Comparison of ENCODE assay signal across 9 mouse cellular contexts in genomic region chrX:7733571-7734156, GRCm38 (mm10). TPM values are rescaled to one million over a fixed set of nuclear protein-coding genes. Genes with fewer than 3 reads are reported as not detected.
A peak's percentile ranks its signal among the peaks of the same experiment; 100 is the strongest.
DNase-seq lines count a peak whose midpoint lies in the region; ATAC-seq and TF ChIP-seq lines count a peak whose summit lies in the region.
"Had no signal": no experiment of that assay in that cellular context is flagged by ENCODE, and none has a peak within 500 bp of the region (broad histone marks: within the 10 kb centered on the region; RNA-seq: fewer than 3 reads in every experiment).

No protein-coding gene starts in this region.

- H3K36me3 ChIP-seq in heart, adult 2 months (ENCODE audit: control insufficient read depth, insufficient read depth, low read length), result no peaks in the 10 kb centered on the region
- H3K36me3 ChIP-seq in kidney, embryonic 14.5 days (ENCODE audit: control insufficient read depth, insufficient read depth, low read length), result no peaks in the 10 kb centered on the region; the same call in 1 of the 2 replicates
- no peaks in the 10 kb centered on the region for H3K36me3 ChIP-seq in liver, embryonic 15.5 days (replicated peaks)
- H3K36me3 ChIP-seq: neural tube, embryonic 12.5 days had no signal

- no peak for TF ChIP-seq EP300 in heart, adult 2 months (IDR thresholded peaks at IDR 0.05; ENCODE audit: insufficient read depth, low read depth, low read length)

- peak overlapping the region; percentile 57 for H3K9ac ChIP-seq in heart, adult 2 months (ENCODE audit: low read depth, low read length)
- no peak overlapping the region for H3K9ac ChIP-seq in kidney, embryonic 14.5 days (ENCODE audit: low read depth, low read length)
- H3K9ac ChIP-seq in liver, embryonic 15.5 days, result no peak overlapping the region
- H3K9ac ChIP-seq: neural tube, embryonic 12.5 days had no signal

- H3K27me3 ChIP-seq in heart, adult 2 months (ENCODE audit: control insufficient read depth, insufficient read depth, low read length), result no peaks in the 10 kb centered on the region
- H3K27me3 ChIP-seq in kidney, embryonic 14.5 days (ENCODE audit: control insufficient read depth, insufficient read depth, low read length), result no peaks in the 10 kb centered on the region
- no peaks in the 10 kb centered on the region for H3K27me3 ChIP-seq in liver, embryonic 15.5 days
- H3K27me3 ChIP-seq: neural tube, embryonic 12.5 days had no signal

- no peak overlapping the region for H3K4me3 ChIP-seq in heart, adult 2 months
- no peak overlapping the region for H3K4me3 ChIP-seq in kidney, embryonic 14.5 days (ENCODE audit: low read length)
- no peak overlapping the region for H3K4me3 ChIP-seq in liver, embryonic 15.5 days (replicated peaks)
- H3K4me3 ChIP-seq: neural tube, embryonic 12.5 days had no signal

- H3K9me3 ChIP-seq in kidney, embryonic 14.5 days (ENCODE audit: control insufficient read depth, low read length), result no peaks in the 10 kb centered on the region
- no peaks in the 10 kb centered on the region for H3K9me3 ChIP-seq in liver, embryonic 15.5 days (replicated peaks)
- H3K9me3 ChIP-seq: neural tube, embryonic 12.5 days had no signal

- no peaks in the 10 kb centered on the region for H3K79me2 ChIP-seq in heart, adult 2 months (replicated peaks; ENCODE audit: control insufficient read depth, insufficient read depth, low read length)

- intact Hi-C loops in heart, adult 2 months (cut with DNase I), result loop anchor here (5.0 kb wide), 1 partner anchor 44 kb away; no protein-coding TSS in a partner anchor

- peak; percentile 41 for DNase-seq in urinary bladder, adult 2 months (ENCODE audit: low spot score)
- DNase-seq in urinary bladder, postnatal 10 days (ENCODE audit: low spot score), result no peak
- peak; percentile 58 to 83 for DNase-seq in cerebellum, postnatal 14 days
- peak; percentile 64 to 77 for DNase-seq in heart, adult 2 months
- peak; percentile 66 for DNase-seq in retina, embryonic 14.5 days (ENCODE audit: low spot score)
- DNase-seq in urinary bladder, postnatal 4 days (ENCODE audit: low spot score in 2 of 2), result peak; percentile 48 to 75

- H3K4me2 ChIP-seq in kidney, embryonic 14.5 days (replicated peaks; ENCODE audit: low read depth, low read length), result no peak overlapping the region
- peak overlapping the region; percentile 55 for H3K4me2 ChIP-seq in liver, embryonic 15.5 days
- H3K4me2 ChIP-seq: neural tube, embryonic 12.5 days had no signal

- ATAC-seq in kidney, embryonic 14.5 days (ENCODE audit: low FRiP score, low TSS enrichment), result peak; percentile 37; the same call in 1 of the 2 replicates
- 0 out of 2 replicates have a peak, but pooled peaks have one; percentile 52 for ATAC-seq in liver, embryonic 15.5 days (ENCODE audit: insufficient read depth)

- TF ChIP-seq POLR2A in heart, adult 2 months (IDR thresholded peaks at IDR 0.05; ENCODE audit: insufficient read depth, low read depth, low read length), result no peak

- no peaks in the 10 kb centered on the region for H3K4me1 ChIP-seq in heart, adult 2 months (ENCODE audit: control insufficient read depth, insufficient read depth, low read length)
- H3K4me1 ChIP-seq in kidney, embryonic 14.5 days (ENCODE audit: control insufficient read depth, insufficient read depth, low read length), result no peaks in the 10 kb centered on the region
- H3K4me1 ChIP-seq in liver, embryonic 15.5 days (replicated peaks), result no peaks in the 10 kb centered on the region; the same call in 1 of the 2 replicates
- H3K4me1 ChIP-seq: neural tube, embryonic 12.5 days had no signal

- peak; percentile 81 for TF ChIP-seq CTCF in heart, adult 2 months (IDR thresholded peaks at IDR 0.05)

- H3K27ac ChIP-seq in heart, adult 2 months, result no peak overlapping the region
- no peak overlapping the region for H3K27ac ChIP-seq in kidney, embryonic 14.5 days (ENCODE audit: low read depth, low read length)
- H3K27ac ChIP-seq in liver, embryonic 15.5 days (replicated peaks), result no peak overlapping the region
- H3K27ac ChIP-seq: neural tube, embryonic 12.5 days had no signal

- 42% methylated on average over 26 of the region's 26 CpGs for WGBS in heart, adult 2 months
- WGBS in kidney, embryonic 14.5 days, result 42% methylated on average over 26 of the region's 26 CpGs
- WGBS in liver, embryonic 15.5 days (ENCODE audit: insufficient replicate concordance), result 22% methylated on average over 26 of the region's 26 CpGs

RNA-seq across cellular contexts. Expression of gene Praf2, which starts 5.4 kb away (rescaled TPM):
- polyA plus RNA-seq in urinary bladder, adult 2 months (2012; rRNA removed), result 30.8 and 37.7 TPM in 2 replicates
- total RNA-seq in heart, adult 2 months (2021), result 1 to 10 TPM; 6.1 to 6.7 TPM
- 15.8 and 19.5 TPM in 2 replicates for polyA plus RNA-seq in heart, adult 2 months (2012; rRNA removed)
- polyA plus RNA-seq in kidney, embryonic 14.5 days (2014; fragmentation: Nextera tagmentation; extraction: Ambion mirVana), result 74.5 and 80.1 TPM in 2 replicates
- 5.6 and 5.8 TPM in 2 replicates for polyA plus RNA-seq in liver, embryonic 15.5 days (2015; fragmentation: Nextera tagmentation; extraction: Ambion mirVana)

RNA-seq across cellular contexts. Expression of gene Gm45208, which starts 11.6 kb away (rescaled TPM):
- 0.44 TPM in 1 of 2 replicates, not detected in the other for polyA plus RNA-seq in urinary bladder, adult 2 months (2012; rRNA removed)
- total RNA-seq in heart, adult 2 months (2021), result under 1 TPM in 1 of 2 experiments, not detected in 1; 0.94 TPM
- 0.21 TPM in 1 of 2 replicates, not detected in the other for polyA plus RNA-seq in heart, adult 2 months (2012; rRNA removed)
- 0.23 TPM in 1 of 2 replicates, not detected in the other for polyA plus RNA-seq in kidney, embryonic 14.5 days (2014; fragmentation: Nextera tagmentation; extraction: Ambion mirVana)
- 0.31 TPM in 1 of 2 replicates, not detected in the other for polyA plus RNA-seq in liver, embryonic 15.5 days (2015; fragmentation: Nextera tagmentation; extraction: Ambion mirVana)
- polyA plus RNA-seq: neural tube, embryonic 12.5 days had no signal

RNA-seq across cellular contexts. Expression of gene Ccdc120, which starts 17.0 kb away (rescaled TPM):
- 16.9 and 17.2 TPM in 2 replicates for polyA plus RNA-seq in urinary bladder, adult 2 months (2012; rRNA removed)
- 1 to 10 TPM in 1 of 2 experiments, under 1 TPM in 1; 0.32 to 1.1 TPM for total RNA-seq in heart, adult 2 months (2021)
- 1.1 and 2.8 TPM in 2 replicates for polyA plus RNA-seq in heart, adult 2 months (2012; rRNA removed)
- polyA plus RNA-seq in kidney, embryonic 14.5 days (2014; fragmentation: Nextera tagmentation; extraction: Ambion mirVana), result 15.6 and 21.5 TPM in 2 replicates
- polyA plus RNA-seq in liver, embryonic 15.5 days (2015; fragmentation: Nextera tagmentation; extraction: Ambion mirVana), result 0.92 and 1.5 TPM in 2 replicates

RNA-seq across cellular contexts. Expression of gene Wdr45, which starts 19.5 kb away (rescaled TPM):
- polyA plus RNA-seq in urinary bladder, adult 2 months (2012; rRNA removed), result 48.8 and 56.1 TPM in 2 replicates
- total RNA-seq in heart, adult 2 months (2021), result 10 to 100 TPM; 41.3 to 42.5 TPM
- polyA plus RNA-seq in heart, adult 2 months (2012; rRNA removed), result 48.3 and 57.9 TPM in 2 replicates
- polyA plus RNA-seq in kidney, embryonic 14.5 days (2014; fragmentation: Nextera tagmentation; extraction: Ambion mirVana), result 26.0 and 34.0 TPM in 2 replicates
- polyA plus RNA-seq in liver, embryonic 15.5 days (2015; fragmentation: Nextera tagmentation; extraction: Ambion mirVana), result 16.0 and 17.5 TPM in 2 replicates

RNA-seq across cellular contexts. Expression of gene Tfe3, which starts 28.7 kb away (rescaled TPM):
- polyA plus RNA-seq in urinary bladder, adult 2 months (2012; rRNA removed), result 11.2 and 23.7 TPM in 2 replicates
- 10 to 100 TPM; 13.0 to 15.4 TPM for total RNA-seq in heart, adult 2 months (2021)
- polyA plus RNA-seq in heart, adult 2 months (2012; rRNA removed), result 11.1 and 13.5 TPM in 2 replicates
- 19.7 and 25.6 TPM in 2 replicates for polyA plus RNA-seq in kidney, embryonic 14.5 days (2014; fragmentation: Nextera tagmentation; extraction: Ambion mirVana)
- polyA plus RNA-seq in liver, embryonic 15.5 days (2015; fragmentation: Nextera tagmentation; extraction: Ambion mirVana), result 9.2 and 11.8 TPM in 2 replicates
